Mouse (Mus musculus) gastrocnemius, adult 2 months (tissue): Measurements from ENCODE around the gene Acat1. TPM values are rescaled to one million over a fixed set of nuclear protein-coding genes. Genes with fewer than 3 reads are reported as not detected.

Source experiments
- DNase-seq: peaks from one replicate; pipeline ENCODE4 v3.0.0; 2022
- H3K27ac ChIP-seq: fragments of 200-600 bp; 2 replicates; pipeline ENCODE4 v1.8.1; 2022; ENCODE audit warnings: mild to moderate bottlenecking
- H3K4me3 ChIP-seq: fragments of 200-600 bp; 2 replicates; pipeline ENCODE4 v1.8.1; 2022; ENCODE audit warnings: mild to moderate bottlenecking, moderate library complexity
- CTCF ChIP-seq: fragments of 200-600 bp; IDR thresholded peaks from 2 replicates; pipeline ENCODE4 v1.8.1; 2022; ENCODE audit warnings: antibody characterized with exemption, mild to moderate bottlenecking, moderate library complexity
- intact Hi-C: fragments of 180-260 bp; cut with DNase I; formaldehyde crosslinking; loops from one replicate; pipeline ENCODE4 v1.15.1; 2025
- total RNA-seq, 2 experiments: library from RNA; stranded (reverse); gene quantifications; 2 replicates each; pipeline ENCODE4 v1.2.3; 2021

Acat1 gene
- total RNA-seq, 2 experiments from 2014 or later: 116 to 180 TPM

- Histone ChIP-seq H3K4me3 (no peak overlapping the region), H3K27ac (no peak overlapping the region)
- intact Hi-C loops: no loop called here
- no peak for DNase-seq
- no peak for TF ChIP-seq CTCF
Observed at GRCm38 (mm10) chr9:53596971-53597600, 13.1 kb downstream of the Acat1 start.

DNA sequence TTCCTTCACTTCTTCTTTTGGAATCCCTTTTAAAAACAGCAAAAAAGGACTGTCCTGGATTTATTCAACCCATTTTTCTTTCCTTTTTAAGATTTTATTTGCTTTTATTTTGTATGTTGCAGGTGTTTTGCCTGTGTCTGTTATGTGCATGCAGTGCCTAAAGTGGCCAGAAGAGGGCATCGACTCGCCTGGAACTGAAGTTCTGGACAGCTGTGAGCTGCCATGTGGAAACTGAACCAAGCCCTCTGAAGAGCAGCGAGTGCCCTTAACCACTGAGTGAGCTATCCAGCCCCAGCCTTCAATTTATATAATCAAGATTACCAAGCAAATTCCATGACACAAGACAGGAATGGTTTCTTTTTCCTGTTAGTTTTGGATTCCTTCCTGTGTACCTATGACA, 15.4 kb downstream of the Acat1 start:
- 0 out of 2 replicates have a peak overlapping the region, but pooled peaks have one; percentile 24 for H3K27ac ChIP-seq
- TF ChIP-seq CTCF: peak; percentile 97
- intact Hi-C loops: loop anchor here (2.0 kb wide), 2 partner anchors 14 to 72 kb away; no protein-coding TSS in a partner anchor
- DNase-seq: peak; percentile 80
- H3K4me3 ChIP-seq: no peak overlapping the region

DNA sequence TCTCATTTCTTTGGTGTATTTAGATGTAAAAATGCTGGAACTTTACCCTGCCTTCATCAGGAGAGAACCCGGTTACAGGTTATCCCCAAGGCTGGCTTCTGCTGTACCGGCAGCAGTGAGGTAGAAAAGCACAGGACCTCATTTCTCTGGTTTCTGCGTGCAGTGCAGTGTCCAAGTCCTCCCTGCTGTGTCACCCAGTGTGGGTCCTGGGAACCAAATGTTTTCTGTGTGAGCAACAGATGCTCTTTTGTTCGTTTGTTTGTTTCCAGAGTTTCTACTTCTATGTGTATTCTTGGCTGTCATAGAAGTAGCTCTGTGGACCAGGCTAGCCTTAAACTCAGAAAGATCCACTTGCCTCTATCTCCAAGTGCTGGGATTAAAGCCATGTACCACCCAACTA, 28.3 kb downstream of the Acat1 start:
- Histone ChIP-seq H3K27ac (no peak overlapping the region), H3K4me3 (no peak overlapping the region)
- no peak for DNase-seq
- no peak for TF ChIP-seq CTCF
- intact Hi-C loops: no loop called here

GRCm38 (mm10) chr9:53575721-53576120, 34.5 kb downstream of the Acat1 start:
- intact Hi-C loops: no loop called here
- H3K4me3 ChIP-seq: no peak overlapping the region
- no peak for TF ChIP-seq CTCF
- H3K27ac ChIP-seq: no peak overlapping the region
- DNase-seq: no peak

- Histone ChIP-seq H3K4me3 (peak overlapping the region; percentile 42), H3K27ac (peak overlapping the region; percentile 81)
- TF ChIP-seq CTCF: no peak
- intact Hi-C loops: no loop called here
- peak; percentile 72 for DNase-seq
Observed at GRCm38 (mm10) chr9:53572516-53573307, 37.5 kb downstream of the Acat1 start.

GRCm38 (mm10) chr9:53570662-53571061, 39.5 kb downstream of the Acat1 start:
- H3K27ac ChIP-seq: no peak overlapping the region
- no peak overlapping the region for H3K4me3 ChIP-seq
- intact Hi-C loops: no loop called here
- no peak; the same call in 1 of the 2 replicates for TF ChIP-seq CTCF
- DNase-seq: peak; percentile 20

GRCm38 (mm10) chr9:53537336-53537965, 72.7 kb downstream of the Acat1 start:
- intact Hi-C loops: loop anchor here (5.0 kb wide), 2 partner anchors 75 to 290 kb away; partner anchors contain the start of genes Acat1 and Ddx10
- TF ChIP-seq CTCF: no peak
- DNase-seq: no peak
- H3K4me3 ChIP-seq: peak overlapping the region; percentile 84
- H3K27ac ChIP-seq: peak overlapping the region; percentile 91

DNA sequence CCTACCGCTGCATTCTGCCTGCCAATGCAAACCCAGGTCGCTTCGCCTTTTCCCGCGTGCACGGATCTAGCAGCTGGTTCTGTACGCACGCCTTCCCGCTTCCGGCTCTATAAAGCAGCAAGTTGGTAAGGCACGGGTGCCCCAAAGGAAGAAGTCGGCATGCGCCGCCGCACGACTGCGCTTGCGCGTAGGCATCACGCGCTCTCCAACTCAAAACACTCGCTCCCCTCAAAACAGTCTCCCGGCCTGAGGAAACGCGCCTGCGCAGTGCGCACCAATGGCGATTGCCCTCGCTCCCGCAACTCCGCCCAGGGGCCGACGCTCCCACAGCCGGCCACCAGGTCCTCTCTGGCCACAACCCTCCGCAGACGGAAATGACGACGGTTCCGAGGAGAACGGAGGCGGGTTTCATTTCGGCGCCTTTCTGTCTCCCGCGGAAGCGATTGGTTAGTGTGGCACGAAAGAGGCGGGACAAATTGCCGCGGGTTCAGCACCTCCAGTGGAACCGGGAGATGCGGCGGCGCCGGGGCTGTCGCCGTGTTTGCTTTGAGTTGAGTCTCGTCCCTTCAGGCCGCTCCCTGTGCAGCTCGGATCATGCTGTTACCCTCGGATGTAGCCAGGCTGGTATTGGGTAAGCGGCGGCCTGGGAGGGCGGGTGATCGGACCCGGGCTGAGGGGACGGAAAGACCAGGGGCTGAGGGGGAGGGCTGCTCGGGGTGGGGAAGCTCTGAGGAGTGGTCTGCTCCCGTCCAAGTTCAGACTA, 73.4 kb downstream of the Acat1 start, which contains the start of the genes Atm and Npat:
Gene Atm (minus strand): TSS at position 183 of the 763 bp plus-strand sequence.
Gene Npat (plus strand): TSS at position 490 of the 763 bp plus-strand sequence.
- TF ChIP-seq CTCF: peak; percentile 31
- Histone ChIP-seq H3K4me3 (peak within 1 kb of the TSS; percentile 84), H3K27ac (peak within 1 kb of the TSS; percentile 91)
- peak; percentile 100 for DNase-seq
- intact Hi-C loops: loop anchor here (5.0 kb wide), 2 partner anchors 76 to 289 kb away; partner anchors contain the start of genes Acat1 and Ddx10

DNA sequence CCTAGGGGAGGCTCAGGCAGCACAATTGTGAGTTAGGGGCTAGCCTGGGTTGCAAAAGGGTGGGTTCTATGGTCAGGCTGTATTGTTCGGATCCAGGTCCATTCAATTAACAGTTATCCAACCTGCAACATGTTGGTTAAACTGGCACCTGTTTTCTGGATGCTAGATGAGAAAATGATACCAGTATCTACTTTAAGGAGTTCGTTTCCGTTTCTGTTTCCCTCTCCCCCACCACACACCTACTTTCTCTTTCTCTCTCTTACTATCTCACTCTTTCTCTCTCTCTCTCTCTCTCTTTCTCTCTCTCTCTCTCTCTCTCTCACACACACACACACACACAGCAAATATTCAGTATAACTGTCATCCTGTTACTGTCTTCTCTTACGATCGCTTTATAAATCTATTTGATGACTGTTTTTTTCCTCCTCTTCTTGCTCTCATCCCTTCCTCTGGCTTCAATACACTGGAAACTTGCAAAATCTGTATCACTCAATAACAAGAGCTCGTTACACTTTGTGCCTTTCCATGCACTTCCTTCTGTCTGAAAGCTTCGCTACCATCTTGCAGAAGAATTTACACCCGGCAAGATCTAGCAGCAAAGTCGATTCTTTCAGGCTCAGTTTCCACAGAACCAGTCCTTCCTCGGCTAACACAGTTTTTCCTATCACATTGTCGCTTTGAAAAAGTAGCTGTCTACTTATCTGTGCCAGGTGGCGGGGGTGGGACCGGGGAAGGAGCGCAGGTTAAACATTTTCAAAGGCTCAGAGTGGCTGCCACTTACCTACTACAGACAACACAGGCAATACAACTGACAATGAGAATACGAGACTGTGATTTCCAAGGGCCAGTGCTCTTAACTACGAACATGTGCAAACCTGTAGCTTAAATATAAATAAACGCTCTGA, 74.5 kb downstream of the Acat1 start:
- intact Hi-C loops: loop anchor here (5.0 kb wide), 2 partner anchors 77 to 288 kb away; partner anchors contain the start of genes Acat1 and Ddx10
- H3K27ac ChIP-seq: peak overlapping the region; percentile 91
- no peak for TF ChIP-seq CTCF
- H3K4me3 ChIP-seq: peak overlapping the region; percentile 84
- DNase-seq: no peak

Other genes with a start within 250 kb of the Acat1 start
- 1 to 10 TPM; 4.2 to 5.4 TPM for gene Kdelc2, start 226.4 kb downstream of the Acat1 start, total RNA-seq
- under 1 TPM in 1 of 2 experiments, not detected in 1; 0.39 TPM for gene 4930550C14Rik, start 208.1 kb downstream of the Acat1 start, total RNA-seq
- gene Atm, start 73.6 kb downstream of the Acat1 start, total RNA-seq: 1 to 10 TPM; 5.7 to 6.7 TPM
- 1 to 10 TPM; 4.7 to 4.9 TPM for gene Npat, start 73.3 kb downstream of the Acat1 start, total RNA-seq
- gene Cul5, start 59.6 kb upstream of the Acat1 start, total RNA-seq: 10 to 100 TPM; 77.2 to 80.3 TPM
- under 1 TPM in 1 of 2 experiments, not detected in 1; 0.11 TPM for gene Rab39, start 95.8 kb upstream of the Acat1 start, total RNA-seq
- gene Slc35f2, start 161.2 kb upstream of the Acat1 start, total RNA-seq: not detected
- gene Sln, start 239.8 kb upstream of the Acat1 start, total RNA-seq: under 1 TPM; 0.50 to 0.54 TPM